Mouse (Mus musculus): Measurements from ENCODE around the gene Itgb2.

Itgb2 gene

DNA sequence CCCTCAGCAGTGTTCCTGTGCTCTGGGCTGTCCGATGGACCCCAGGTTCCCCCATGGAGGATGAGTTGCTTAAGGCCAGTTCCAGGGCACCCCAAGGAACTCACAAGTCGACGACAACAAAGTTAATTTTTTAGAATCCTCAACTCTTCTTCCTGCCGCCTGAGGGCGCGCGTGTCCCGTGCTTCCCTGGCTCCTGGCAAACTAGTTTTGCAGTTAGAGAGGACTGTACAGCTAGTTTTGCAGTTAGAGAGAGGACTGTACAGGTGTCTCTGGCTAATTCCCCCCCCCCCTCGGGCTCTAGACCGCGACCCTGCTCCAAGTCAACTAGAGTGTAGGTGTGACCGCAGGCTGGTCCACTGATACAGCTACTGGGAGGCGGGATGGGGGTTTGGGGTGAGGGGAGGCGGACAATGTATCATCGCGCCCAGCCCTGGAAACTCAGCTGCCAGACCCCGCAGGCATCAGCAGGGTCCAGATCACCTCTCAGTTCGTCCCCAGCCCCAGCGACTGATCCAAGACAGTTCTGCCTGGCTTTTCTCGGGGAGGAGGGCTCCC, 12.9 kb upstream of the Itgb2 start:
- no peak for DNase-seq (ENCODE audit: low read depth)

DNA sequence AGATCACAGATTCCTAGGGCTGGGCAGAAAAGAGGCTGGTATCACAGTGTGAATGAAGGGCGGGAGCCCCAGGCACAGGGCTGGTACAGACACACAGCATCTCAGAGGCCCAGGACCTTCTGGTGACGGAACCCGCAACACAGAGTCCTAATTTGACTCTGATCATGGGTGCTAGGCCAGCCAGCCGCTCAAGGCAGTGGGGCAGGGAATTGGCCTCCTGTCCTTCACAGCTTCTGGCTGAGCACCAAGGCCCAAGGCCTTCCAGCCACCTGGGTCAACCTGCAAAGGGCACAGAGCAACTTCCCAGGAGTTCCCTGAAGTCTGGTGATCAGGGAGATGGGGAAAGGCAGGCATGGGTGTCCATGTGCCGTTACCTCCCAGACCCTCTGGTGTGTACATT, 12.3 kb upstream of the Itgb2 start:
- no peak for DNase-seq (ENCODE audit: low read depth)

DNA sequence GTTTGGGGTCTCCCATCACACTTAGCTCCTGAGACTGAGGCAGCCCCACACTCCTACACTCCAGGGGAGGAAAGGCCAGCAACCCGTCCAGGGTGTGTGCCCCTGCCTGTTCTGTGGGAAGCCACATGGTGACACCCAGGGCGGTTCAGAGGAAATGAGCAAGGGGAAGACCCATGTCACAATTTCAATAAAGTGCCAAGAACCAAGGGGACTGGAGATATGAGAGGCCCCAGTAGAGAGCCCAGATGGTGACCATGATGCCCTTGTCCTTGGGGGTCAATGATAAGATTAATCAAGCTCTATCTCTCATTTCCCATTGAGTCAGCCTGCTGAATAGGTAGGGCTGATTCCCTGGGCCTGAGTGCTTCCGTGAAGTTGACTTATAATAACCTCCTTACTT, 10.9 kb upstream of the Itgb2 start:
- no peak for DNase-seq (ENCODE audit: low read depth)

DNA sequence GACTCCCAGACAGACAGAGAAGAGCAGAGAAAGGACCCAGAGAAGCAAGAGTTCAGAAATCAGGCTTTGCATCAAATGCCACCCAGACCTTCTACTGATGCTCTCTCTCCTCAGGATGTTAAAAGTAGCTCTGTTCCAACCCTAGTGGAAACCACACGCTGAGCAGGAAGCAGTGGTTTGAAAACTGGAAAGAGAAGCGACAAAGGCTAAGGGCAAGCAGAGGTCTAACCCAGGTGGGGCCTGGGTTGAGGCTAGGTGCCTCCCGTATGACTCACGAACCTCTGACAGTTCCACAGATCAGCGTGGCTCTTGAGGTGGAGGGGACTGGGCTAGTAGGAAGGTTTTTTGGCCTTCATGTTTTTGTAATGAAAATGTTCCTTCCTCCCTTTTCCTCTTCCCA, 9.6 kb upstream of the Itgb2 start:
- DNase-seq (ENCODE audit: low read depth), result no peak

DNA sequence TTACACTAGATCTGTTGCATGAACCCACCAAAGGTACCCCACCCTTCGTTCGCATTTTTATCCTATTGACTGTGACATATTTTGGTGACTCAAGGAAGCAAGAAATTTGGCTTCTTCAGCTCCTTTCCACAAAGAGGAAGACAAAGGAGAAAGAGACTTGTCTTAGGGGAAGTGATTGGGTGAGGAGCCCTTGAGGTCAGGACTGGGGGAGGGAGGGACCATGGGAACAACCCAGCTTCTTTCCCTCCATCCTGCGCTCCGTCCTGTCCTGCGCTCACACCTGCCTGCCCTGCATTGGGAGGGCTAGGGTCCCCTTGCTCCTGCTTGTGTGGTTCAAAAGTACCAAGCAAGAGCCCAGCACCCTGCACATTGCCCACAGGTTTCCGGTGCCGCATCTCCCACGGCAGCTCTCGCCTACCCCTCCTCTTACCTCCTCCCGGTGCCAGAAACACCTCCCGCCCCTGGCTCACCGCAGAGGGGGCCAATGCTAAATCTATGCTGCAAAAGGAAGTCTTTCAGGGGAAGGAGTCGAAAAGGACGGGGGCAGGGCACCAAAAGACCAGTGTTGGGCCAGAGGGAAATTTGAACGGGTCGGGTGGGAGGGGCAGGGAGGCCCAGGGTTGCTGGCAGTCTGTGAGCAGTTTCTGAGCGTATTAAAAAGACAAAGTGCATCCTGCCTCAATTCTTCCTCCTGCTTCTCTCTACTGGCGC, 7.9 kb upstream of the Itgb2 start:
- DNase-seq (ENCODE audit: low read depth), result no peak

DNA sequence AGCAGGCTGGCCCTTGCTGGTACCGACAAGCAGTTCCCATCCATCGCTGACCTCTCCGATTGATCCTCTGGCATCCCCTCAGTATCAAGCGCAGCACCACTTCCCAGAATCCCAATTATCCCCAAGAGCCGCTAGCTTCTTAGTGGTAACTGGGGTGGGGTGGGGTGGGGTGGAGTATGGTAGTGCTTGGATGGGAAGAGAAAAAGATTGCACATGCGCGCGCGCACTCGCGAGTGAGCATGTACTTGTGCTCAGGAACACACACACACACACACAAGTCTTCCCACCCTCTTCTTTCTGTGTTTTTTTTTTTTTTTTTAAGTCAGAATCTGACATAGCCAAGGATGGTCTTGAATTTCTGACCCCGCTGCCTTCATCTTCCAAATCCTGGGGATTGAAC, 7.3 kb upstream of the Itgb2 start:
- no peak for DNase-seq (ENCODE audit: low read depth)

DNA sequence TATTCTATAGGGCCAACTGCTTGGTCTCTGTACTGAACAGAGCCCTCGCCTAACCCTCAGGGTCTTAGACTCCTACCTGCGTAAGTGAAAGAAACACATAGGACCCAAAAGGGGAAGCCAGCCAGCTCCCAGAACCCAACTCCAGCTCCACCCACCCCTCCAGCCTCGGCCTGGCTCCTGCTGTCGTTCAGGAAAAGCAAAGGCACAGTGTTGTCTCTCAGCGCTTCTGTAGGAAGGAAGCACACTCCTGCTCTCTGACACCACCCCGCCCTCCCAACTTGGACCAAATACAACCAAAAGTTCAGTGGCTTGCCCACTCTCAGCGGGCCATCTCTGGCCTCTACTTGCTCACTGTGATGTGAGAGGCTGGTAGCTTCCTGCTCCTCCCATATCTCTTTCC, 6.7 kb upstream of the Itgb2 start:
- no peak for DNase-seq (ENCODE audit: low read depth)

DNA sequence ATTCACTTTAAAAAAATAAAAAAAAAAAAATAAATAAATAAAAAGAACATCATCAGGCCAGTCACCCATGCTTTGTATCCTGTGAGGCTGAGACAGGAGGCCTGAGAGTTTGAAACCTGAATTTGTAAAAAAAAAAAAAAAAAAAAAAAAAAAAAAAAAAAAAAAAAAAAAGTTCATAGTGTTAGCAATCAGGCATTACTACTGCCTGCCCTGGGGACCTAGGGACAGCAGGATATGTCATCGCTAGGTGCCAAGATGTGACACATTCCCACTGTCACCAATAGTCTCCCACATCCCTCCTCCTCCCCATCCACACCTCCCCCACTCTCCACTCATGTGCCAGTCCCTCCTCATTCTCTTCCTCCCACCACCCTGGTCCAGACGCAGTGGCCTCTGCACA, 3.6 kb upstream of the Itgb2 start:
- no peak for DNase-seq (ENCODE audit: low read depth)

DNA sequence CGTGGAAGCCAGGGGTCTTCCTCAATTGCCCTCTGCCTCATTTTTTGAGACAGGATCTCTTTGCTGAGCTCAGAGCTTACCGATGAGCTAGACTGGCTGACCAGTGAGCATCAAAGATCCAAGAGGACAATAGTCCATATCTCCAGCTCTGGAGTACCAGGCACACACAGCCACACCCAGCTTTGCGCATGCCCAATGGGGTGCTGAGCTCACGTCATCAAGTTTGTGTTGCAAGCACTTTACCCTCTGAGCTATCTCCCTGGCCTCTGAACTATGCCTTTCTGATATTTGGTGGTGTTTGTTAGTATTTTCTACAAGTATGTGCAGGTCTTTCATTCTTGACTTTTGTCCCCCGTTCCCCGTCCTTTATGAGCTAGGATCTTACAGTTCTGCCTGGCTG, 1.4 kb upstream of the Itgb2 start:
- no peak for DNase-seq (ENCODE audit: low read depth)

DNA sequence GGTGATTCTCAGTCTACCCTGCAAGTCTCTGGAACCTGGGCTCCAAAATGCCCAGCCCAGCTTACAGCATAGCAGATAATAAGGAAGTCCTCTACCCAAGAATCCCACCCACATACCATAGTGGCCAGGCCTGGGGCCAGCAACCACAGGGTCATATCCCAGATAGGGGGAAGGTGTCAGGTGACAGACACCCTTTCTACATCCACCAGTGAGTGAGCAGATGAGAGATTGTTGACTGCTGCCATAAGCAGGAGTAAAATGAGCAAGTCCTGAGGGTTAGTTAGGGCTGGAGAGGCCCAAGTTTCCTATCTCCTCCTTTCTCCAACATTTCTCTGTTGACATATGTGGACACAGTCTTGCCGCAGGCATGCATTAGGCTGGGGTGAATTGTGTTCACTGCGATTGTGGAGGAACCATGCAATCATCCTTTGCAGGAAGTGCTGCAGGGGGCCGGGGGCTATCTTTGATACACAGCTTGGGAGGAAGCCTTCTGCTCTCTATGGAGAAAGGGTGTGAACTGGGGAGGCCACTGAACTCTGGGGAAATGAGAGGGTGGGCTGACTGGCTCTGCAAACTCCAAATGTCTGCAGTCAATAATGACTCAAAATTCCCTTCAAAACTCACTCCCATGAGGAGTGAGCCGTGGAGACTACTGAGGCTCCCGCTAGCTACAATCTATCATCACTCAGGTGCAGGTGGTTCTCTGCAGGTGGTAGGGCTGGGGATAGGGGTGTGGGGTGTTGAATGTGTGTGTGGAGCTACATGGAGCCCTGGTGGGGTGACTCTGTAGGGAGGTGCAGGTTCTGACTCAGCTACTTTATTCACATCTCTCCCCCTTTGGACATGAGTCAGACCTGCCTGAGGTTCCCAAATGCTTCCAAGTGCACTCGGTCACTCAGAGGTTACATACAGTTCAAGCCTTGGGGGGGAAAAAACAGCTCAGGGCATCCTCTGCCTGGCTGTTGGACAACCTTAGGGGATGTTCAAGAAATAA, 1.3 kb downstream of the Itgb2 start:
- no peak for DNase-seq (ENCODE audit: low read depth)

DNA sequence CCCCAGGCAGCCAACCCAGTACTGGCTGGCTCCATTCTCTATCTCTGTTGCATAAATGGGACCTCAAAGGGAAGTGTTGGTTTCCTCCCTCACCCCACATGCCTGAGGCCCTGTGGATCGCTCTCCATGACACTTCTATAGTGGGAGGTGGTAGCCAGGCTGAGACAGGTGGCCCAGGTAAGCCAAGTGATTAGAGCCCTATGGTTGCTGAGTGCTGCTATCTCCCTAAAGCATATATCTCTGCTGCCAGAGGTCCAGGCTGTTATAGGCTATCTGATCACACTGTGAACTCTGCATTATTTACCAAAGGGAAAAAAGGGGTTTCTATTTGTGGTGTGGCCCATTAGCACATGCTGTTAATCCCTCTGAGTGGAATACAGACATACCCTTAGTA, 2.0 kb downstream of the Itgb2 start:
- DNase-seq (ENCODE audit: low read depth), result no peak

DNA sequence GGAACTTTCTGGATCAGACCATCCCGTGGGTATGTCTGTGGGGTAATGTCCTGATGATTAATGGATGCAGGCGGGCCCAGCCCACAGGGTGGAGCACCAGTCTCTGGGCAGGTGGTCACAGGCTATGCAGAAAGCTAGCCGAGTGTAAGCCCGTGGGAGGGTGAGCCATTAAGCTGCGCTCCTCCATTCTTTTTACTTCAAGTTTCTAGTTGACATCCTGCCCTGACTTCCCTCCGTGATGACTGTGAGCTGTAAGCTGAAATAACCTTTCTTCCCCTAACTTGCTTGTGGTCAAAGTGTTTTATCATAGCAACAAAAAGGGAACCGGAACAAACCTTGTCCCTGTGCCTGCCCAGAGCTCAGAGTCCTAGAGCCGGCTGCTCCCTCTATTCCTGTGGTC, 6.7 kb downstream of the Itgb2 start:
- DNase-seq (ENCODE audit: low read depth), result no peak

DNA sequence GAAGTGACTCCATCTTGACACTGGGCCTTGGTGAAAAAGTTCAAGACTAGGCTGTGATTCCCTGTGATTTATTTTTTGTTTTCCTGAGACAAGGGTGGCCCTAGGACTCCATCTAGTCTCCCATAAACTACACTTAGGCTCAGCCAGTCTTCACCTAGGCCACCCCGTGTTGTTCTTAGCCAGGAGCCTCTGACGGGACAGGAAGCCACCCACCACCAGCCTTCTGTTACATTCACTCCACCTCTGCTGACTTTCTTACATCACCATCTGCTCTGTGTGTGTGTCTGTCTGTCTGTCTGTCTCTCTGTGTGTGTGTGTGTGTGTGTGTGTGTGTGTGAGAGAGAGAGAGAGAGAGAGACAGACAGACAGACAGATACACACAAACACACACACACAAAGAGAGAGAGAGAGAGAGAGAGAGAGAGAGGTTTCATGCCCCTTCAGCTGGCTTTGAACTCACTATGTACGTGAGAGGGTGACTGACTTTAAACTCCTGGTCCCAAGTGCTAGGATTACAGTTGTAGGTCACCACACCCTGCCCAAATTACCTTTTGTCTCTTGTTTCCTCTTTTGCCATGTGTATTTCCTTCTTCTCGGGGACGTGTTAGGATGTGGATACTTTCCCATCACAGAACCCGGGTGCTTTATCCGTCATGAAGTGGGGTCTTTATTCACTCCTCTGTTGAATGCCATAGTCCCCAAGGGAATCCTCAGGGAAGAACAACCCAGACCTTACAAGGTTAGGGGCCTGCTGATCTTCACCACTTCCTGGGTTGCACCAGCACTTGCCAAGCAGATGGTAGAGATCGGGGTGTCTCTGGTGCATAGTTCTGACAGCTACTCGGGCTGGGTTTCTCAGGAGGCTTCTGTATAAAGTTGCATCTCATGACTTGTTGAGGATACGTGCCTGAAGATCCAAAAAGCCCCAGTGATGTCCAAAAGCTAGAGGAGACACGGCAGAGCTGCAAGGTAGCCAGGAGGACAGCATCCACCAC, 7.5 kb downstream of the Itgb2 start:
- no peak for DNase-seq (ENCODE audit: low read depth)

DNA sequence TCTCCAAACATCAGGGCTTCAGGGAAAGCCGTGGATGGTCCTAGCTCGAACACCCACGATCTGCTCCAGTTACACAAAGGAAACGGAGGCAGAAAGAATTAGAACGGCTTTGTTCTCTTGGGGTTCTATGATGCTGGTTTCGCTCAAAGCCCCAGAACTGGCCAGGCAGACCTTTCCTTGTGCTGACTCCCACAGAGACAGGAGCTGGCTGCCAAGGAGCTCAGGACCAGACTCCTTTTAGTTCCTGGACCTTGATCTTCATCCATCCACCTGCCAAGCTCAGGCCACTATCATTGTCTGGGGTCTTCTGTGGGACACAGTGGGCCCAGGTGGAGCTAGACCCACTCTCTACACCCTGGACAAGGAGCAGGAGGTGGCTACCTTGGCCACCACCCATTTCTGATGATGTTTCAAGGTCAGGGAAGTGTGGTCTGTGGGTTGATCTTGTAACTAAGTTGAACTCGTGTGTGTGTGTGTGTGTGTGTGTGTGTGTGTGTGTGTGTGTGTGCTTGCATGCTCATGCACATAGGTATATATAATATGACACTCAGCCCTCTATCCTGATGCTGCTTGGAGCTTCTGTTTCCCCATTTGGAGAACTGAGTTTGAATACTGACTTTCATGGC, 9.4 kb downstream of the Itgb2 start:
- DNase-seq (ENCODE audit: low read depth), result no peak

DNA sequence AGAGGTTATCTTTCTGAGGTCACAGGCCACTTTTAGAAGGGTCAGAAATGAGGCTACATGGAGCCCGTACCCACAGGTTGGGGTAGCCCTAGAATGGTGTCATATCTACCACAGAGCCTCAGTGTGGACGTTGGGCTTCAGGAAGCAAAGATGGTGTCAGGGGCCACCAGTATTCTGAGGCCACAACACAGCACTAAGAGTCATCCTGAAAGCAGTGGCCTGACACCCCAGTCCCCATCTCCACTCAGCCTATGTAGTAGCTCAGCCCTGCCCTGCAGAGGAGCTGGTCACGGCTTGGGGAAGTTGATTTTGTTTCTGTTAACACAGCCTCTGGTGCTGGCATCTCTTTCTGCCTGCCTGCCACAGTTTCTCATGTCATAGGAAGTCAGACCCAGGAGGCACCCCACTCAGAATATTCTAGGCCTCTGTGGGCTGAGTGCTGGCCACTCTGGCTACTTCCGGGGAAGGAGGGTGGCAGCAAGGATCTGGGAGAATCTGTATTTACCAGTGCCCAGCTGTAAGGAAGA, 10.6 kb downstream of the Itgb2 start:
- no peak for DNase-seq (ENCODE audit: low read depth)

DNA sequence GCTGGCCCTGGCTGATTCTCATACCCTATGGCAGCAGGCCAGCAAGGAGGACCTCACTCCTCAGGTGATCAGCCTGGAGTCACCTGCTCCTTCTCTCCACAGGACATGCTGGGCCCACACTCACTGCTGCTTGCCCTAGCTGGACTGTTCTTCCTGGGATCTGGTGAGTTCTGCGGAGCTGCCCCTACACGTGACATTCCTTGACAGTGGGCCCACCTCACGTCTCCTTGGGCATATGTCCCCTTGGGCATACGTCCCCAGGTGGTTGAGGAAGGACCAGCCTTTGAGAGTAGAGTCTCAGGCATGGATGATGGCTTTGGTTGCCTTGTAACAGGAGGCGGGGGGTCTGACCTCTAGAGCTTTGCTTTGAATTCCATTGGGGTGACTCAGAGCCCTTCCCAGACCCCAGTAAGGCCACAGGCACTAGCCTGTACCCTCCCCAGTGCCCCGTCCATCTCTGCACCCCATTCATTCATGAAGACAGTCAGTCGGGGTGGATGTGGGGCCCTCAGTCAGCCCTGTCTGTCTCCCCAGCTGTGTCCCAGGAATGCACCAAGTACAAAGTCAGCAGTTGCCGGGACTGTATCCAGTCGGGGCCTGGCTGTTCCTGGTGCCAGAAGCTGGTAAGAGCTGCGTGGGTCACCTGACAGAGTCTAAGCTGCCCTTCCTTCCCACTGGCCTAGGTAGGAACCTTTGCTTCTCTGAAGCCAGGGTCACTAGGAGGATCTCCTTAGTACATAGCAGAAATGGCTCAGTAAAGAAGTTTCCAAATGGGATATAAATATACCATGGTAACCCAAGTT, 12.0 kb downstream of the Itgb2 start:
- no peak for DNase-seq (ENCODE audit: low read depth)

DNA sequence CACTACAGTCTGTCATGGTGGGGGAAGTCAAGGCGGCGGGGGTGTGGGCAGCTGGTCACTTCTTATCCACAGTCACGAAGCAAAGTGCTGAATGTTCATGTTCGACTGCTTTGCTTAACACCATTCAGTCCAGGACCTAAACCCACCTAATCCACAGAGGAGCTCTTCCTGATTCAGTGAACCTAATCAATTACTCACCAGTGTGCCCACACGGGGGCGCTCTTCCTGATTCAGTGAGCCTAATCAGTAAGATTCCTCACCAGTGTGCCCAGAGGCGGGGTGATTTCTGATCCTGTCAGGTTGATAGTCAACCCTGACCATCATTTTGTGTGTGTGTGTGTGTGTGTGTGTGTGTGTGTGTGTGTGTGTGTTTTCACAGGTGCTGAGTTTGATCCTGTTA, 13.2 kb downstream of the Itgb2 start:
- DNase-seq (ENCODE audit: low read depth), result peak; percentile 58

DNA sequence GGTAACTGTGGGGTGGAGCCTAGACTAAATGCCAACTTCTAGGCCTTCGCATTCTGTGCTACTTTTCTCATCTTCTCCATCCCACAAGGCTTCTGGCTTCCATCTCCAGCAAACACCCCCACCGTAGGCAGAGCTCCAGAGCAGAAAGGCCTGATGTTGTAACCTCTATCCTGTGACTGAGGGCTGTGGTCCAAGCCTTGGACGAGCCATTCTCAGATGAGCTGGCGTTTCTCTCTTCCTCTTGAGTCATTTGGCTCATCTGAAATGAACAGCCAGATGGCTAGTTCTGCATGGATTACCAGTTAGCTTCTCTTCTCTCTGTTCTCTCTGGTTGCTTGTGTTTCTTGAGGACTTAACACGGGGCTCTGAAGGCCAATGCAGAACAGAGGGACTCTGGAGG, 14.9 kb downstream of the Itgb2 start:
- DNase-seq (ENCODE audit: low read depth), result no peak

DNA sequence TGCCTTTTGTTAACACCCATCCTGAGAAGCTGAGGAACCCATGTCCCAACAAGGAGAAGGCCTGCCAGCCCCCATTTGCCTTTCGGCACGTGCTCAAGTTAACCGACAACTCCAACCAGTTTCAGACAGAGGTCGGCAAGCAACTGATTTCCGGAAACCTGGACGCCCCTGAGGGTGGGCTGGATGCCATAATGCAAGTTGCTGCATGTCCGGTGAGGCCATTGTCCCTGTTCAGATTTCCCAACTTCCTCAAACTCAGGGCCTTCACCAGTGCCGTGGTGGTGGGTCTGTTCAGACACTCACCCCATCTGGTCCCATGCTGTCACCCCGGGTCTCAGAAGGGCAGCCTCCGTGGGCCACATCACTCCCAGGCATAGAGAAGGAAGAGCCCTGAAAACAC, 18.5 kb downstream of the Itgb2 start:
- DNase-seq (ENCODE audit: low read depth), result no peak

DNA sequence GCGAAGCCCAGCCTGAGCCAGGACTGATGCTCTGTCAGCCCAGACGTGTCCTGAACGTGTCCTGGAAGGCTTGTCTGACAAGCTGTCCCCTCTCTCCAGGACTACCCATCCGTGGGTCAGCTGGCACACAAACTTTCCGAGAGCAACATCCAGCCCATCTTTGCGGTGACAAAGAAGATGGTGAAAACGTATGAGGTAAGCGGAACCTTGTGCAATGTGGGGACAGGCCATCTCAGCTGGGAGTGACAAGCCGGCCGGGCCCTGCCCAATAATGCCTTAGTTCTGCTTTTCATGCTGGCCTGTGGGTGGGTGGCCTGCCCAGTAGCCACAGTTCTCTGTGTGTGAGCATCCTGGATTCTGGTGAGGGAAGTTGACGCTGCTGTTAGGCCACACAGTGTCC, 20.8 kb downstream of the Itgb2 start:
- no peak for DNase-seq (ENCODE audit: low read depth)
